Mouse (Mus musculus) kidney, adult 8-10 months (tissue): ENCODE data around the gene Brd1.
A peak's percentile ranks its signal among the peaks of the same experiment; 100 is the strongest.
"Not testable (repeated sequence)": the region's sequence is repeated elsewhere in the genome, so short reads cannot be mapped to it uniquely, and the experiment has no call there.

Source experiments
- DNase-seq, 2 experiments: peaks; one replicate each; pipeline ENCODE4 v3.0.0; 2022

Gene Brd1

GRCm38 (mm10) chr15:88727204-88727603 is 6.8 kb downstream of the Brd1 start:
- no peak for DNase-seq

GRCm38 (mm10) chr15:88725036-88725435 is 9.0 kb downstream of the Brd1 start:
- DNase-seq, result no peak

- DNase-seq, result no peak
These were observed 9.7 kb downstream of the Brd1 start for GRCm38 (mm10) chr15:88724311-88724710.

DNA sequence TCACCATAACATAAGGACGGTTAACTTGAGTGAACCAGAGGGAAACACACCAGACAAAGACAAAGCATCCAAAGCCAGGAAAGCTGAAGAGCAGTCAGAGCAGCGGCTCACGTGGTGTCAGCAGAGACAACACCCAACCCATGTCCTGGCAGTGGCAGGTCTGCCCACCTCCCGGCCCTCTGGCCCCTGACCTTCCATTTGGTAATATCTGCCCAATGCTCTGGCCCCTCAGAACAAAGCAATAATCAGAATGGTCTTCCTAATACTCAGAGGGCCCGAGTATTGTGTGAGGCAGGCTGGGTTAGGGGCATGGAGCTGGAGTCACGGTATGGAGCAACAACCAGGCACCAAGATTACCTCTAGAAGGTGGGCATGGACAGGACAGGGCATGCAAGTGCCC is 10.8 kb downstream of the Brd1 start:
- no peak for DNase-seq

- DNase-seq, result no peak
These were observed 16.8 kb downstream of the Brd1 start for GRCm38 (mm10) chr15:88717239-88717638.

DNA sequence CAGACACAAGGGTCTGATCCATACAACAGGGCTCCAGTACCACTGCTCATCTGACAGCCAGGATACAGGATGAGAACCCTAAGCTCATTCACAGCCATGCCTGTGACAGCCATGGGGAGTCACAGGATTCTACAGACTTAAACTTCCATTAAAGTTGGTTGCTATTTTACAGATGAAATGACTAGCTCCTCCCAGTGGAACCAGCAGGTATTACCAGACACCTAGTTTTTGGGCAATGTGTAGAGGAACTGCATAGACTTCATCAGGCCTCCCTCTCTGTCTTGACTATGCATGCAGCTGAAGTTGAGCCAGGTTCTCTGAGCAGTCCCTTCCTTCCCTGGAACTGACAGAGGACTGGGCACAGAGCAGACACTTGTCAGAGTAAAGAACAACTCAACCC is 17.7 kb downstream of the Brd1 start:
- peak in 1 of 2 experiments; percentile 45 for DNase-seq

DNA sequence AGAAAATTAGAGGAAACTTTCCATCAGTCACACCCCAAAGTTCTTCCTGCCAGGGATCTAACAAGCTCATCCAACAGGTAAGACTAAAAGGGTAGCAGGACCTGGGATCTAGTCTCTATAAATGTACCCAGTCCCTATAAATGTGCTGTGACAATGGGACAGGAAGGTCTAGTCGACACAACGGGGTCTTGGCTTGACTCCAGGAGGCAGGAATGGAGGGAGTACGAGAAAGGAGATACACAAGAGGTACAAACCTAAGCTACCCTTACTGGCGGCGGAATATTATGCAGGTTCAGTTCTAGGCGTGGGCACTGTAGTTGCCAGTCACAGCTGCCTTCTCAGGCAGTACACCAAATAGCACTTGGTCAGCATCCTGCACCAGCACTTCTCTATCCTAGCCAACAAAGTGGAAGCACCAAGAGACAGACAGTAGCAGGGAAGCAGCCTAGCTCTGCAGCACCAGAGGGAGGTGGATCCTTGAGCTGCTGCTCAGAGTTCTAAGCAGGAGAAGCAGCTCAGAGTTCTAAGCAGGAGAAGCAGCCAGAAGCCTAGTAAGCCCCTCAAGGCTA is 19.9 kb downstream of the Brd1 start:
- DNase-seq, result no peak

GRCm38 (mm10) chr15:88712501-88712900 is 21.5 kb downstream of the Brd1 start:
- no peak for DNase-seq

DNA sequence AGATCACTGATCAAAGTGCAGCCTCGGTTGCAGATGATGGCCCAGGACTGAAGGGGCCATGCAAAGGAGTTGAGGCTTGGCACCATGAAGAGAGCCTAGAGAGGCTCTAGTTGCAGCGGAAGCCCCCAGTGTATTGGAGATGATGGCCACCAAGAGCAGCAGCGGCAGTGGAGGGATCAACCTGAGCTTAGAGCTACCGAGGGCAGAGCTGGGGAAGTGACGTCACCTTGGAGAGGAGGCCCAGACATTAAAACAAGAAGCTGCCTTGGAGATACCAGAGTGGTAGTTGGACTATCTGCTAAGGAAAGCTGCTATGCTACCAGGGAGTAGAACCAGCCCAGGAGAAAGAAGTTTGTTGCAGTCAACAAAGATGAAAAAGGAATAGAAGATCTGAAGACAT is 24.2 kb downstream of the Brd1 start:
- DNase-seq, result no peak

DNA sequence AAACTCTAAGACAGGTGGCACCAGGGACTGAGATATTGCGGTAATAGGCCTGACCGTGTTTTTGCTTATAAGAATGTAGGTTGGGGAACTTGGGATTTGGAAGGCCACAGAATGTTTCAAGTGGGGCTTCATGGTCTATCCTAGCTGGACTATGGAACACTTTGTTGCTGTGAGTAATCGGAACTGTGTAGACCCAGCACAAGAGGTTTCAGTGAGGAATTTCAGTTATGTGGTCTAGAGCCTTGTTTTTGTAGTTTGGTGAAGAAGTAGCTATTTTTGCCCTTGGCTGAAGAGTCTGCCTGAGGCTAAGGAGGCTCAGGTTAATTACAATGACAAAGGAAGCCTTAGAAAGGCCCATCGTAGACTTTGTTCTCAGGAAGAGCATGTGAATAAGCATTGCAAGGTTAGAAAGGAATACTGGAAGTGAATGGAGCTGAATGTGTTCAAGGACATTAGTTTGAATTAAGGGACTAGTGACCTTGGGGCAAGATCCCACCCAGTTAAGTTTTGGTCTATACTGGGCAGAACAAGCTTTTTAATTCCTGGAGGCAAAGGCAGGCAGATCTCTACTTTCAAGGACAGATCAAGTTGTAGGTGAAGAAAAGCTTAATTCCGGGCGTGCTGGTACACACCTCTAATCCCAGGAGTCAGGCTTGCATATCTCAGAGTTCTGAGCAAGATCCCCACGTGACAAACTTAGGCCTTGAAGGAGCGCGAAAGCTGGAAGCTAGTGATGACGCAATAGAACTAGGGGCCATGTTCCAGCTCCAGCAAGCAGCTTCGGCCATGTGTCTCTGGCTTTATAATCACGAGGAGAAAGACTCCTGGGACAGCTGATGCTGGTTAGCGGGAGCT is 25.1 kb downstream of the Brd1 start:
- DNase-seq, result no peak

DNA sequence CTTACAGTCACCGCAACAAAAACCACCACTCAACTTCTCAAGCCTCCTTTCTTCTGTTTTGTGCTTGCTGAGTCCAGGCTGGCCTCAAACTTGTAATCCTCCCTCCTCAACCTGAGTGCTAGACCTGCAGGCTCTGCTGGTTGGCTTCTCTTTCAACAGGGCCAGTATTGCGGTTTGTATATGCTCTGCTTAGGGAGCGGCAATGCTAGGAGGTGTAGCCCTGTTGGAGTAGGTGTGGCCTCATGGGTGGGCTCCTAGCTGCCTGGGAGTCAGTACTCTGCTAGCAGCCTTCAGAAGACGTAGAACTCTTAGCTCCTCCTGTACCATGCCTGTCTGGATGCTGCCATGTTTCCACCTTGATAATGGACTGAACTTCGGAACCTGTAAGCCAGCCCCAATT is 25.8 kb downstream of the Brd1 start:
- no peak for DNase-seq

- not testable (repeated sequence) for DNase-seq
These were observed 27.0 kb downstream of the Brd1 start for GRCm38 (mm10) chr15:88706987-88707386.

- DNase-seq, result no peak
These were observed 27.7 kb downstream of the Brd1 start for GRCm38 (mm10) chr15:88706320-88706719.

- peak; percentile 49 to 57 for DNase-seq
These were observed 29.7 kb downstream of the Brd1 start for GRCm38 (mm10) chr15:88704284-88704683.

GRCm38 (mm10) chr15:88702501-88702900 is 31.5 kb downstream of the Brd1 start:
- DNase-seq, result no peak

DNA sequence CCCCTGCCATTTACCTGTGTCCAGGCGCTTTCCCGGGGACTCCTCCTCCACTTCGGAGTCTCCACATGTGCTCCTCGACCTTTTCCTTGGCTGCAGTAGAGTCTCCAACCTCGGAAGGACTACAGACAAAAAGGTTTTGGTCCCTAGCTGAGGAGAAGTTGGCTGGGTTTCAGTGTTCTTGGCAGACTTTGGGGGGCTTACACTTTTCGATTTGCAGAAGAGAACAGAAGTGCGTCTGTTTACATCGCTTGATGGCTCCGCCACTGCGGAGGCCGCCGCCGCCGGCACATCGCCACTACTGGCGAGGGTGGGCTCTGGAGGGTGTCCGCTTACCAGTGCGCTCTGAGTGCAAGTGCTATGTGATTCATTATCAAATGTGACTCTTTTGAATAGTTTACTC is 33.3 kb downstream of the Brd1 start:
- no peak for DNase-seq

DNA sequence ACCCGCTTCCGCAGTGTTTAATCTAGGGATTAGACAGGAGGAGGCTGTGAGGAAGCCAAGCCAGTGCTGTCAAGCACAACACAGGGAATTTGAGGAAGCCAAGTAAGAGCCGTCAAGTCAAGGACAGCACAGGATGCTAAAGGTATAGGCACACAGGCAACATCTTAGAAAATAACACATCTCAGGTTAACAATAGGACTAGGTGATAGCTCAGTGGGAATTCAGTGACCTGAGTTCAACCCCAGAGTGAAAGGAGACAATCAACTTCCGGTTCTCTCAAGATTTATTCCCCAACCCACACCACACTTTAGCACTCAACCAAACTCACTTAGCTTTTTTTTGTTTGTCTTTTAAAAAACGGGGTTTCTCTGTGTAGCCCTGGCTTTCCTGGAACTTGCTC is 34.5 kb downstream of the Brd1 start:
- DNase-seq, result no peak

DNA sequence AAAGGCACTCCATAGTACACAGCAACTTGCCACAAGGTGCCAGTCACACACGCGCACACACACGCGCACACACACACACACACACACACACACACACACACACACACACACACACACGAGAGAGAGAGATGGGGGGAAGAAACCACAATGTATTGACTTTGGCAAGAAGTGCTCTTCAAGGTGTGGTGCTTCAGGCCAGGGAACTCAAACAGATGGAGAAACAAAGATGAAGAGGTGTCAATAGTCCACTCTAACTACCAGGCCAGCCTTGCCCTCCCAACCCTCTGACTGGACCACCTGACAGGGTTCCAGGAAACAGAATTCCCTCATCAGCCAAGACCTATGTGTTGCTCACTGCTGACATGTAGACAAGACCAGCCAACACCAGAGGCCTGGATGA is 36.4 kb downstream of the Brd1 start:
- DNase-seq, result no peak

DNA sequence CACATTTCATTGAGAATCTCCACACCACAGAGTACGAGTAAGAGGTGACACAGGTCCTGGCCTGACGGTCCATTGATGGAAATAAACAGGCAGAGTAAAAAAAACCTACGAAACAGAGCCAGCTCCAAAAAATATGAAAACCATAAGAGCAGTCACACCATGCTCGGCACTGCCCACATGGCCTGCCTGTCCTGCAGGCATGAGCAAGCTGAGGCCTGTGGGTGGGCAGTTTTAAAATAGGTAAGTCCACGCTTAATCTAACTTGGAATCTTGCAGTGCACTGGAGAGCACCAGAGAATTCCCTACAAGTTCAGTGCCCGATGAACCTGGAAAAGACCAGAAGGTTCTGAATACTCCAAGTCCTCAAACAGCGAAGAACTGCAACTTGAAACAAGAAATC is 38.0 kb downstream of the Brd1 start:
- no peak for DNase-seq

DNA sequence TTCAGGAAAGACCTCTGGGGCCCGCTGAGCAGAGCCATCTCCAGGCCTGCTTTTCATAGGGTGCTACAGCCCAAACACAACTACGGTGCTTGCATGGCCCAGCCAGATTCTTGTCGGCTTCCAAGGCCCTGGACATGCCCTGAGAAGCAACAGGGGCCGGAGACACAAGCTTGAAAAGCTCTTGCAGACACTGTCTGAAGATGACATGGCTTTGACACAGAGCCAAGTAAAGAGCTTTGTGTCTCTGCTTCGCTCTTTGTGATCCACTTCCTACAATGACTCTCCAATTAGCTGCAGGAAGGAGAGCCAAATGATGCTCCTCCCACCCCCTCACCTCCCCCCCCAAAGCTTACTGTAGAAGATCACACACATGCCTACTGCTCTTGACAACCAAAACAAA is 40.0 kb downstream of the Brd1 start:
- peak in 1 of 2 experiments; percentile 32 for DNase-seq

DNA sequence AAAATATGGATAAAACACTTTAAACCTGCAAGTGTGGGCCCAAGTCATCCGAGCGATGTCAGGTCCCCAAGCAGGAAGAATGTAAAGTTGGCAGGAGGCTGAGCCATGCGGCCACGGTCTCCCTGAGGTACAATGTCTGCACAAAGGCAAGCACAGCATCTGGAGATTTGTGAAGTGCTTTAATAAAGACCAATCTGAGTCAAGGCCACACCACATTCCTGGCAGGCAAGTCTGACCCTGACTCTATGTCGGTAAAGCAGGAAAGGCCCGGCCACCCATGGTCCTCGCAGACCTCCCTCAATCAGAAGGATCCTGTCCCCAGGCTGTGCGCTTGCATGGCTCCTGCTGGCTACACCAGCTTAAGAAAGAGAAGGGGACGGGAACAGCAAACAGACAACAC is 41.3 kb downstream of the Brd1 start:
- DNase-seq, result no peak

DNA sequence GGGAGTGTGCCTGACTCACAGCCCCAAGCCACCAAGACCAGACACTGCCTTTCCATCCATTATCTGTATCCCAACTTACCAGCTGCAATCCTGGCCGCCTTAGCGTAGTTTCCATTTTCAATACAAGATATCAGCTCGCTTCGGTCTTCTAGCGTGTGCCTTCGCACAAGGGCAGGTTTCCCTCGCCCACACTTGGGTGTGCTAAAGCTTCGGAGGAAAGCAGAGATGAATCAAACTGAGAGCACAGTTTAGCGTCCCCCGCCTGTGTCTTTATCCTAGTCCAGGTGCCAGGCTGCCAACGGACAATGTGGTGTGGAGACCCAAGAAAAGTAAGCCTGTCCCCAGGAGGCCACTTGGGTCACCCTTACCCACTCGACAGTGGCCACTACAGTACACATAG is 42.9 kb downstream of the Brd1 start:
- DNase-seq, result no peak

GRCm38 (mm10) chr15:88688120-88688519 is 45.9 kb downstream of the Brd1 start:
- DNase-seq, result no peak

DNA sequence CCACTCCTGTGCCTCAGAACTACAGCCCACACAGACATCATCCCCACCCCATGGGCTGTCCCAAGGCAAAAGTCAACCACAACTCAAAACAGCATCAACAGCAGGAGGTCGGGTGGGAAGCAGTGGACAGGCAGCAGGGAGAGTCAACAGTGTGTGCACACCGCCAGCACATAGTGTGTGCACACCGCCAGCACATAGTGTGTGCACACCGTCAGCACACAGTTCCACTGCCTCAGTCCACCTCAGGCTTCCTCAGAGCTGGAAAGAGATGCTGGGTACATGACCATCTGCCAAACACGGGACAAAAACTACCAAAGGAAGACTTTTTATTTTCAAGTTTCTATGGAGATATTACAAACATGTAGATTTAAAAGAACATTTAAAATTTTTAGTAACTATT is 47.3 kb downstream of the Brd1 start:
- no peak for DNase-seq

DNA sequence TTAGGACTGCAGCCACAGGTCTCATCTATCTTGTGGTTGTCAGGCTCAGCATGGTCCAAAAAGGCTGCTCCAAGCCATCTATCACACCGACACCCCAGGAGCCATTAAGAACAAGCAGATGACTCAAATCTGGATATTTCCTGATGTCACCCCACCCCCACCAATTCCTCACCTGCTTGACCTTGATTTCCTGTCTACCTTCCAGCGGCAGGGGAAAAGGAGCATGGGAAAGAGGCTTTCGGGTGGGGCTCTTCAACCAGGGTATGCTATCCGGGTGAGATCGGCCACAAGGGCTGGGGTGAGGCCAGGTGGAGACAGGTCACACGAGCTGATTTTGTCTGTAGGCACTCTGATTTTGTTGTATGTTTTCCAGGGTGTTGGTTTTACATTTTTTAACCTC is 50.0 kb downstream of the Brd1 start:
- no peak for DNase-seq
